Mouse (Mus musculus) cerebellum, adult 11-12 months (tissue): ENCODE results near the gene Plch1.

Experiments used
- DNase-seq: peaks from one replicate; pipeline ENCODE4 v3.0.0; 2022

Plch1 gene

GRCm38 (mm10) chr3:63851125-63851698, 48.1 kb downstream of the Plch1 start:
- DNase-seq: no peak

DNA sequence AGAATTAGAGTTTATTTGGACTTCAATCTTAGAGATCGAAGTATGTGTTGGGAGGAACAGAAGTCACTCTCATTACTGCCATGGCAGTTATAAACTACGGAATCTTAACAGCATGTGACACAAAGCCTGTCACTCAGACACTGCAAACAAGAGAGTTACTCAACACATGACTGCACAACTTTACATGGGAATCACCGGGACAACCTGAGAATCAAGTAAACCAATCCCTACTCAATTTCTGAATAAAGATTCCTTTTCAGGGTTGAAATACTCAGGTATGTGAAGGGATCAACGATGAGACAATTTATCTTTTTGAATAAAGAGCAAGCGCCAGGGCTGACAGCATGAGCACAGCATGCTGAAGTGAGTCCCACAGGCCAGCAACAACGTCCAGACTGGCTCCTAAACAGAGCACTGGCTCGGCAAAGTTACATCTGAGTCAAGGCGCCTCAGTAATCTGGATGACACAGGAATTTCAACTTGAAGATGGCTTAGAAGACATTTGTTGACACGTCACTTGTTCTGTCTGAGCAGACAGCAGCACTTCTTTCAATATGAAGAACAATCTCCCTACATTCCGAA, 49.4 kb downstream of the Plch1 start:
- no peak for DNase-seq

DNA sequence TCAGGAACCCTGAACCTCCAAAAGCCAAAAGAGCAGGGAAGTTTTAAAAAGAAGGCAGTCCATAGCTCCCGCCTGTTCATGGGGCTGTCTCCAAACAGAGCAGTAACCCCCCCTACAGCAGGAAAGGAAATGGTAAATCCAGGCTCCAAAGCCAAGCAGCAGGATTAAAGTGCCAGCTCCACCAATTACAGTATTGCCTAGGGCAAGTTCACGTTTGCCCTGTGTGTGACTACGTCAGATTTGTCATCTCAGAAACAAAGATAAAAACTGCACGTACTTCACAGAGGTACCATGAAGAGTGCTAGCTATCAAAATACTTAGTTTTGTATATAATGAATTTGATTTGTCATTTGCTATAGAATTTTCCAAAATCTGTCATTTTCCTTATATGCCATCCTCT, 55.1 kb downstream of the Plch1 start:
- DNase-seq: no peak

DNA sequence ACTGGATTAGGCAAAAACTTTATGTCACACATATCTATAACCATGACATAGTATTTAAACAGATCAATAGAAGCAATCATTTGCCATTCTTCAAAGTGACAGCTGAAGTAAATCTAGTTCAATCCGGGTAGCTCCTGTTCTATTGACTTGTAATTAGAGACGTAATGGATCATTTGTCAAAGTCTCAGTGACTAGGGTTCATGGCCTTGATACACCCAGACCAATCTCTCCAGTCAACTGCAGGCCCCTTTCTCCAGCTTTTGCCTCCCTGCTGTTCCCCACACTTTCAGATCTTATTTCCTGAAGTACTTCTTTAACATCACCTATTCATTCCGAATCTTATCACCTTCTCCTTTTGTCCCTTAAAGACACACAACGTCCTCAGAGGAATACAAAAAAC, 56.8 kb downstream of the Plch1 start:
- DNase-seq: no peak

DNA sequence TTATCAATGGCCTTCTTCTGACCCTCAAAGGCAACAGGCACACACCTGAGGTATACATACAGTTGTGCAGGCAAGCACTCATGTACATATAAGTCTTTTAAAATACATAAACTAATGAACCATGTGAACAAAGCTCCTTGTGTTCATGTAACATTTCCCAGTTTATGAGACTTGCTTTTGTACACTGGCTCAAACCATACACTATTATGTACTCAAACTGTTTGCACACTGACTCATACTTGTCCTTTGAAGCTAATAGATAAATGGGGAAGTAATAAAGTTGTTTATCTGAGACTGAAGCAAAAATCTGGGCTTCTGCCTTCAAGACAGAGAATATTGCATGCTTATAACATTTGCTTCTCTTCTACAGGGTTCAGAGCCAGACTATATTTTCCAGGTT, 61.5 kb downstream of the Plch1 start:
- DNase-seq: no peak

GRCm38 (mm10) chr3:63836937-63837632, 62.2 kb downstream of the Plch1 start:
- DNase-seq: no peak

DNA sequence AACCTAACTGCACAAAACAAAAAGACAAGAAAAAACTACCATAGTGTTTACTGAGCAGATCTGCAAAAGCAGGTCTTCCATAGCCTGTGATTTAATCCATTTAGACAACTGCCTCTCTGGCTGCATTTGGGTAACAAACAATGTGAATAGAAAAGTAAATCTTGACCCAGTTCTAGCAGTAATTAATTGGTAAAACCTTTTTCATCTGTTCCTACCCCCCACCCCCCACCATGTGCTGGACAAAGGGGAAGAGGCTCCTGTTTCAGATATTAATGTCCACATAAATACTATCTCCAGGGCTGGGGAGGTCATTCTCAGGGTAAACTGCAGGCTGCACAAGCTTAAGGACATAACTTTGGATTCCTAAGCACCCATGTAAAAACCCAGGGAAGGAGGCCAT, 63.5 kb downstream of the Plch1 start:
- no peak for DNase-seq

- DNase-seq: no peak
Measured at GRCm38 (mm10) chr3:63823874-63824400, 75.3 kb downstream of the Plch1 start.

GRCm38 (mm10) chr3:63822631-63823030, 76.6 kb downstream of the Plch1 start:
- DNase-seq: no peak

- DNase-seq: no peak
Measured at GRCm38 (mm10) chr3:63815131-63815530, 84.1 kb downstream of the Plch1 start.

- no peak for DNase-seq
Measured at GRCm38 (mm10) chr3:63814203-63814602, 85.1 kb downstream of the Plch1 start.

DNA sequence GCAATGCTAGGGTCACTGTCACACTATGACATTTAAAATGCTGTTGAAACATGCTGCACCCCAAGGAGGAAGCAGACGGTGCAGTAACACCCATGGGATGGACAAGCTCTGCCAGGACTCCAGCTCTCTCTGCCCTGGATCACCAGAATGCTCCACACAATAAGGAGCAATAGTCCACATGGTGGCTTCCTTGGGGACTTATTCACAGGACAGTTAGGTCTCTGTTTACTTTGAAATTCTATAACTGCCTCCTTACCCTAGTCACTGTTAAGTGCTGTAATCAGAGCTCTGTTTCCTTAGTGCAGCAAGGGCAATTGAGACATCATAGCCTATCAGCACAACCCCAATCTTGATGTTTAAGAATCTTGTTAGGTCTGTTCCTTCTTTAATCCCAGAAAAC, 92.4 kb downstream of the Plch1 start:
- no peak for DNase-seq

GRCm38 (mm10) chr3:63805496-63805895, 93.8 kb downstream of the Plch1 start:
- no peak for DNase-seq

DNA sequence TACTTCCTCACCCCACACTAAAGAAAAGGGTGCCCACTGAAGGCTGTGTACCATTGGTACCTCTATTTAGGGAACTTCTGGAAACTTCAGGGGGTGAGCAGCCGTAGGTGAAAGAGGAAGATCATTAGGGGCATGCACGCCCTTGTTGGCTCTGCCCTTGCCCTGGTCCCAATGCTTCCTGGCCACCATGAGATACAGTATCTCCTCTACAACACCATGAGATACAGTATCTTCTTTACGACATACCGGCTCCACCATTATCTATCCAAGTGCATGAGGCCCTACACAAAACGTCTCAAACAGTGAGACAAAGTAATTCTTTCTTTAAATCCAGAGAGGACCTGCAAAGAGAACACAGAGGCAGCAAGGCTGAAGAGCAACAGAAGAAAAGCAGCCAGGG, 98.6 kb downstream of the Plch1 start:
- no peak for DNase-seq

- DNase-seq: no peak
Measured at GRCm38 (mm10) chr3:63786805-63787365, 112.4 kb downstream of the Plch1 start.

- no peak for DNase-seq
Measured at GRCm38 (mm10) chr3:63772617-63773305, 126.5 kb downstream of the Plch1 start.

GRCm38 (mm10) chr3:63760821-63761220, 138.5 kb downstream of the Plch1 start:
- no peak for DNase-seq

DNA sequence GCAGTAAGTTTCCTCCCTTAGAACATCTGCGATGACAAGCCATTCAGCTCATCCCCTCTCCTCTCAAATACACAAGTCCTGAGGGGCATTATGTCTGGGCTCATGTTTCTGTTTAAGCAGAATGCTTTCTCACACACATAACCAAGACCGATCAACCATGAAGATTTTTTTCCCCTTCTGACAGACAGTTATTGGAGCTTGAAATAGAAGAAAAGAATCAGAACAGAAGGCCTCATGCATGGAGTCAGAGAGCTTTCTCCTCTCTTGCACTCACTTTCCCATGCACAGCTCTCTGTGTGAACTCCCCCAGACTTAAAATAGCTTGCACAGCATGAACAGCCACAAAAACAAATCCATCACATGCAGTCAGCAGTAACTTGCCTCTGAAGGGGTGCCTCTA, 159.2 kb downstream of the Plch1 start:
- no peak for DNase-seq

DNA sequence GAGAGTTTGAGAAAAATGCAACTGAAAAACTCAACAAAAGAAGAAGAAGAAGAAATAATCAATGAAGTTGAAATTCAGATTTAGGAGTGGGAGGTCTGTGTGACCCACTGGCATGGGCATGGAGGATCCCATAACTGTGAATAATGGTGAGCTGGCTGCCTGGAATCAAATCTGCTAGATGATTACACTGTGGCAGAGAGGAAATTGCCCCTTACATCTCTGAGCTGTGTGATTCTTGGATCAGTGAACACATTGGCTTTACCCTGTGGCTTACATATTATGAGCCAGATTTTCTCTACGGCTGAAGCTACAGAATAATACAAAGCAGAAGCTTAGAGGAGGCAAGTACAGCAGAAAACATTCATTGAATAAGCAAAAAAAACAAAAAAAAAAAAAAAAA, 170.9 kb downstream of the Plch1 start:
- no peak for DNase-seq

DNA sequence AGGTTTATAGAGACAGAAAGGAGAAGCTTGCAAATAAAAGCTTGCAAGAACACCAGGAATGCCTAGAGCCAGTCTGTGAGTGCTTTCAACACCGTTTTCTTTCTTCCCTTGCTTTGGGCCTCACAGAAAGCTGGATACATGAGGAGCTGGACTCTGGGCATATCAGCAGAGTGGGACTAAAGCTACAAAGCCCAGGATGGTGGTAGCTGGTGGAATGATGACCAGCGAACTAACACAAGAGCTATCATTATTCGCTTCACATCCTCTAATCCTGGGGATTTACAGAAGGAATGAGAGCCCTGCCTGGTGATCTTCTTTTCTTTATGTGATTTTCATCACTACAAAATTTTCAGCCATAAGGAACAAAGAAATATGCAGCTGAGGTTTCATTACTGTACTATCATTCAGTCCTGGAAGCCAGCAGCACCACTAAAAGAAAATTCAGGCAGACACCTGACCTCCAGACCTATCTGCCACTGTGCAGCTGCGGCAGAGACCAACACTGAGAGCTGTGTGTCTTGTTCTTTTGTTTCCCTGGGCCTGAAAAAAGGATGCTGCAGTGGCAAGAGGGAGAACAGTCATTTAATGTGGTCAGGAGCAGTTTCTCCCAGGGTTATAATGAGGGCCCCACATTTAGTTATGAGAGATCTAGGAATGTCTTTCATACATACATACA, 172.5 kb downstream of the Plch1 start:
- DNase-seq: no peak

GRCm38 (mm10) chr3:63693694-63694093, 205.6 kb downstream of the Plch1 start:
- DNase-seq: no peak

GRCm38 (mm10) chr3:63692727-63693126, 206.5 kb downstream of the Plch1 start:
- DNase-seq: no peak

DNA sequence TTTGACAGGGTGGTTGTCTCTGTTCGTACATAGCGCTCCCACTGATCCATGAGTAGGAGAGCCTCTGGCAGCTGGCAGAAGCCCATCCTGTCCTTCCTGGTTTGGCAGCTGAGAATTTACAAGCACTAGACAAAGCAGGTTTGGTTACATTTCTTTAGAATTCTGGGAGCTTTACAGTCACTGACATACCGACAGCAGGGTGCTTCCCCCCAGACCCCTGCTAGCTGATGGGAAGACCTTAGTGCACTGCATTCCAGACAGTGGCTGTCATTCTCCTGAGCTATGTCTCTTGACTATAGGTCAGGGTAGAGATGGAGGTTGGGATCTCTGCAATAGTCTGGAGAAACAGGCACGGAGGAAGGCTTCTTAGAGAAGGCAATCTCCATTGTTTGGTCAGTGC, 230.5 kb downstream of the Plch1 start:
- no peak for DNase-seq
